Mouse (Mus musculus) urinary bladder, adult 18-20 months (tissue): Measurements from ENCODE around the gene Prr7.
"Not testable (repeated sequence)": the region's sequence is repeated elsewhere in the genome, so short reads cannot be mapped to it uniquely, and the experiment has no call there.

Experiments used
- DNase-seq, 2 experiments: peaks; one replicate each; pipeline ENCODE4 v3.0.0; 2022; ENCODE audit warnings: low spot score in 2 of 2, mixed read lengths in 2 of 2

The Prr7 gene

DNA sequence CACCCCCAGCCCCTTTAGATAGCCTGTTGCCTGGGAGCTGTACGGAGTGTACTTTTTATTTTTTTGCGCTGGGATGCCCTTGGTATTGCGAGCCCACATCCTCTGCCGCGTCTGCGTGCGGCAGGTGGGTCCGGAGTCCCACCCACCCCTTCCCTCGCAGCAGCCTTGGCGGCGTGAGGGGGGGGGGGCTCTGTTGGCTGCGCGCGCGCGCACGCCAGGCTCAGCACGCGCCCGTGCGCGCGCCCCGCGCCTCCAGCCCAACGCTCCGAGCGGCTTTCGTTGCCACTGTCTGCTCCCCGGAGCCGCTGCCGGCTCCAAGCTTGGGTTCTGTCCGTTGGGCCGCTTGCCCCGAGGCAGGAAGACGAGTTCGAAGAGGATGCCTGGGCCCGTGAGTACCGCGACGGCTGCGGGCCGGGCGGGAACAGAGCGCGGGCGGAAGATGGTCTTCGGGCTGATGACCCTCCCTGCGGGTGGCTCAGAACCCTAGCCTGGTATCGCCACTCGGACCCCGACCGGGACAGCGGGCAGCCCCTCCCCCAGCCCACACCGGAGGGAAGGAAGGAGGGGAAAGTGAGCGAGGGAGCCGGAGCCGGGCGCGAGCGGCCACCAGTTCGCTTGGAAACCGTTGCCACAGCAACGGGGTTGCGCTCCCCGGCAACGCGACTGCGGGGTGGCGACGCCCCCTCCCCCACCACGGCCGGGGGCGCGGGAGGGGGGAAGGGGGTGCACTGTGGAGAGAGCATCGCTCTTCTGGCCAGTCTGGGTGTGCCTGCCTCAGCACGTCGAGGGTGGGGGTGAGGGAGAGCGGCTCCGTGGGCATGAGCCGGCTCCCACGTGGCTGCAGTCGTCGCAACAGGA, at the start of gene Prr7:
TSS of gene Prr7 (plus strand) at position 241 of the 858 bp plus-strand sequence.
- no peak for DNase-seq

DNA sequence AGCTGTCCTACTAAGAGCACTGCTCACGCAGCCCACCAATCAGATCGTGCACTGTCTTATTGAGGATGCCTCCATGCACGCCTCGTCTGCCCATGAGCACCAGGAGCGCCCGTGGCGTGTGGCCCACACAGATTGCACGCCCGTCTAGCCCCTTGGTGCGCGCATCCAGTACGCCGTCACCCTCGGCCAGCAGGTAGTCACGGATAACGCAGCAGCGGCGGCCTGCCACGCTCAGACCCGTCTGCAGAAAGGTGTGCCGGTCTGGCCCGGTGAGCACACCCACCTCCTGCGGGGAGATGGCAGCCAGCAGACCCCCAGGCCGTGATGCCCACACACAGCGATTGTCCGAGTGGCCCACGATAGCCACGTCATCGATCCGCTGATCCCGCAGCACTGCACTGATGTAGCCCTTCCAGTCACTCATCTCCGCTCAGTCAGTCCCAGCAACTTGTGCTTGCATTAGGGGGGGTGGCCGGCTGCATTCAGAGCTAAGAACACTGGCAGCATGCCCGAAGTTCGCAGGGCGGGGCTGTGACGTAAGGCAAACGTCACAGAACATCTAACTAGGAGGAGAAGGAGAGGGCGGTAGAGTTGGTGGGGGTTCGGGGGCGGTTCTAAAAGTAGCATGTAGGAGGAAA, 49.2 kb upstream of the Prr7 start, which contains the start of gene Pfn3:
TSS of gene Pfn3 (minus strand) at position 490 of the 638 bp plus-strand sequence.
- DNase-seq = no peak

DNA sequence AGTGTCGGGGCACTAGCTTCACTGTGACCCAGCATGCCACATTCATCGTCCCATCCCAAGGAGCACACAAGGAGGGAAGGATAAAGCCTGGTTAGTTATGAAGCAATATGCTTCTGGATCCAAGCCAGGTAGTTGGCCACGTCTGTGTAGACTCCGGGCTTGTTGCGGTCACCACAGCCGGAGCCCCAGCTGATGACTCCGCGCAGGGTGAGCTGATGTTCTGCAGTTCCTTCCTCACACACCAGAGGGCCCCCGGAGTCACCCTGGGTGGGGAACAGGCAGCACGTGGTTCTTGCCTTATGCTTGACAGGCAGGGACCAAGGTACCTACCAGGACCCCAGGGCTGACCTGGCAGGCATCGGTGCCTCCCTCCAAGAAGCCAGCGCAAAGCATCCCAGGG, 46.1 kb upstream of the Prr7 start:
- DNase-seq = peak; percentile 81 to 90

DNA sequence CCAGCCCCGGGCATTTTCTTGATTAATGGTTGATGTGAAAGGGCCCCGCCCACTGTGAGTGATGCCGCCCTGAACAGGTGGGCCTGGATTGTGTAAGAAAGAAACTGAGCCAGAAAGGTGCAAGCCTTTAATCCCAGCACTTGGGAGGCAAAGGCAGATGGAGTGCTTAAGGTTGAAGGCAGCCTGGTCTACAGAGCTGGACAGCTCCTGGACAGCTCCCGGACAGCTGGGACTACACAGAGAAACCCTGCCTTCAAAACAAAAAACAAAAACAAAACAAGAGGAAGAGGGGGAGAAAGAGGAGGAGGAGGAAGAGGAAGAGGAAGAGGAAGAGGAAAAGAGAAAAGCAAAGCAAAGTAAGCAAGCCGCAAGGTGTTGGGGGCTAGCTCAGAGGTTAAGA, 44.9 kb upstream of the Prr7 start:
- DNase-seq = no peak

DNA sequence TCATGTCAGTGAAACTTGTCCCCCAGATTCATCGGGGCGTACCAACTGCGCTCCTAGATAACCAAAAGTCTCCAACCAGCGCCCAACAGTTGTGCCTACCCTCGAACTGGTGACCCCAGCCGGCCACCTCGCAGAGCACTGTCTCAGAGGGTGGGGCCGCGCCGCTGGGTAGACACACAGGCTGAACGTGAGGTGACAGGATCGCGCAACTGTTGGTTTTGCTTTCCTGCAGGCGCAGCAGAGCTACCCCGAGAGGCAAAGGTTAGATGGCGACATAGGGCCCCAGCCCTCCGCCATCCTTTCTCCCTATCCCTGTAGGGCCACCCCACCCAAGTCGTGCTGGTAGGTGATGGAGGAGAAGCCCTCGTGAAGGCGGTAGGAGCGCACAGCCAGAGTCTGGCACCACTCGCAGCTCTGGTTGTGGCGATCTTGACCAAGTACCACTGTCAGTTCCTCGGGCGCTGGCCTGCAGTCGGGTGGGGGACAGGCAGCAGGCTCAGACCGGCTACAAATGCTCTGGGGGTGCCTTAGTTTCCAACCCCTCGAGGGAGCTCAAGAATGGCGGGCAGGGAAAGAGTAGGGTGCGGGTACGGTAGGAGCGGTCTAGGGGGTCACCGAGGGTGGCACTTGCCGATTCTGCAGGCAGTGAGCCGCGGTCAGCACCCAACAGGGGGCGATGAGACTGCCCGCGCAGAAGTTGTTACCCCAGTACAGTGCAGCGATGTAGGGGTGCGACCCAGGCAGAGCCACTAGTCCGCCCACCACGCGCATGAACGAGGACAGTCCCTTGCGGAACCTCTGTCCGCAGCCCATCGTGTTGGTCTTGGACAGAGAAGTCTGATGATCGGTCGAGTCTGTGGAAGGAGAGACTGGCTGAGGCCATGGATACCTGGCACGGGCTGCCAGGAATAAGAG, 43.8 kb upstream of the Prr7 start:
- DNase-seq = no peak

DNA sequence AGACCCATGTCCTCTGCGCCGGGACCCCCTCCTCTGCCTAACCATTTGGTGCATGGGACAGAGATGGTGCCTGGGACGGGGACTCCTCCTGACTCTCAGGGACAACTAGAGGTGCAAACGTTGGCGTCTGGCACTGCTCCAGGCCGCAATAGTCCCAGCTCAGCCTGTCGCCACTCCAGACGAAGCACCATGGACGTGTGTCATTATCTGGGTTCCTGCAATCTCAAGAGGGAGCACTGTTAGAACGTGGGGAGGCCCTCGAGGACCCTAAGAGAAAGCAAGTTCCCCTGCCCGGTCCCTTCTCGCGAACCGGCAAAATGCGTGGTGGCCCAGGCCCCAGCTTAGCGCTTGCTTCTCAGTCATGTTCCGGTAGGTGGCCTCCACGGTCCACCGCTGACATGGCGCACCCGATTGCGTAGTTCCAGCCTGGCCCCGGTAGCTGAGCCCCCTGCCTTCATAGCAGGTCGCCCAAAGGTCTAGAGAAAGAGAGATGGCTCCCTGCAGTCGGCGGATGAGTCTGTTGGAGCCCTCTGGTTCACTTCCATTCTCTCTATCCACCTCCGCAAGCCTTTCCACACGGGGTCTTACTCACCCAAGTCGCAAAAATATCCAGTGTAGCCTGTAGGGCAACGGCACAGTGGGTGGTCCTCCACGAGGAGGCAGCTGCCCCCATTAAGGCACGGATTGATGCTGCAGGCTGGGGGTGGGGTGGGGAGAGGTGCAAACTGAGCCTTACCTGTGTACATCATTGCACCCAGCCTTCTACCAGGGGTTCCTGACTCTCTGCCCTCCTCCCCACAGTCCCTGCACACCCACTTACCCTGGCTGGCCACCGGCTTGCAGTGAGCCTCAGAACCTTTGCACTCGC, 42.9 kb upstream of the Prr7 start:
- DNase-seq = peak; percentile 43 to 60

DNA sequence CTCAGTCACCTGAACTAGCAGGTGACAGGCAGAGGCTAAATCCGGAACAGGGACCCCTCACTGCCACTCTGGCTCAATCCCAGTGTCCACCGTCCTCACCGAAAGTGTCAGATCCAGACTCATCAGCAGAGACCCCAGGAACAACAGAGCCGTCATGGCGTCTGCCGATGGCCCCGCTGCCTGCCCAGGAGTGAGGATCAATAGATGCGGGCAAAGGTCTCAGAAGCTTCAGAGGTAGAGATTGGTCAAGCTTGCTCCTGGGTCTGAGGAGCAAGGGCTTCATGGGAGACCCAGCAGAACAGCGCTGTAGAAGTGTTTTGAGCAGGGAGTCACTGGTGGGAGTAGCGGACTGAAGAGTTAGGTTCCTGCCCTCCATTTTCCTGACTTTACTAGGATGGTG, 37.5 kb upstream of the Prr7 start, which contains the start of gene F12:
TSS of gene F12 (minus strand) at position 181 of the 400 bp plus-strand sequence.
- no peak for DNase-seq

DNA sequence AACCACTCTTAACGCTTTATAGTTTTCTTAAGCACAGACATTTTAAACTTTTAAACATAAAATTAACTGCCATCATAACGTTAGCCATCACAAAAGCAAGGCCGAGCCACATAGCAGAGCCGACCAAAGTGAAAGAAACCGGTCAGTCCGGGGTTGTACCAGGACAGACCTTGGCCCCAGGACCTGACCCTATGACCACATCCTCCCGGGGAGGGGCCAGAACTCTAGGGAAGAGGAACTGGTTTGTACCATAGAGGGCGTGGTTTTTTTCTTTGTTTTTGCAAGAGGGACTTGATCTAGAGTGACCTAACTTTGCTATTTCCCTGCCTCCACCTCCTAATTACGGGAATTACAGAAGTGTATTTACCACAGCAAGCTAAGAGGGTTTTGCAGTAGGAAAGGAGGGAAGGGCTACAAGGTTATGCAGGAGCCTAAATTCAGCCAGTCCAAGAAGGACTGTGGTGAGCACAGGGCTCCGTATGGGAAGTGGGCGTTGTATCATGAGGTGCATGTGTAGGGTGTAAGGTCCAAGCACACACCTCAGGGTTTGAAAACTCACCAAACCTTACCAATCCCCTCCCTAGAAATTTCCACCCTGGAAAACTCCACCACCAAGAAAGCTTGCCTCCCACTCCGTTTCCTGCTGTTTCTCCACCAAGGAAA, 34.7 kb upstream of the Prr7 start:
- peak; percentile 30 to 73 for DNase-seq

DNA sequence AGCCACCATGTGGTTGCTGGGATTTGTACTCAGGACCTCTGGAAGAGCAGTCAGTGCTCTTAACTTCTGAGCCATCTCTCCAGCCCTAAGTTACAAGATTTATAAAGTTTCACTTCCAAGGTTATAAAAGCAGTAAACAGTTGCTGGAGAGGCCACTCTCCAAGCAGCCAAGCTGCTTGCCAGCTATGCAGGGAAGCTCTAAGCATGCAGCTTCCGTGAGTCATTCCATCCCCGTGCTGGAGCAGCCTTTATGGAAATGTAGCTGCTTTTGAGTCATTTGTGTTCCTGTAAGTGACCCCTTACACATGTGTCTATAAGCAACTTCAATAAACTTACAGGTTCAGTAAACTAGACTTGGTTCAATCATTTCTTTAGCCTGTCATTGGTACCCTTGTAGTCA, 33.5 kb upstream of the Prr7 start:
- DNase-seq = no peak

DNA sequence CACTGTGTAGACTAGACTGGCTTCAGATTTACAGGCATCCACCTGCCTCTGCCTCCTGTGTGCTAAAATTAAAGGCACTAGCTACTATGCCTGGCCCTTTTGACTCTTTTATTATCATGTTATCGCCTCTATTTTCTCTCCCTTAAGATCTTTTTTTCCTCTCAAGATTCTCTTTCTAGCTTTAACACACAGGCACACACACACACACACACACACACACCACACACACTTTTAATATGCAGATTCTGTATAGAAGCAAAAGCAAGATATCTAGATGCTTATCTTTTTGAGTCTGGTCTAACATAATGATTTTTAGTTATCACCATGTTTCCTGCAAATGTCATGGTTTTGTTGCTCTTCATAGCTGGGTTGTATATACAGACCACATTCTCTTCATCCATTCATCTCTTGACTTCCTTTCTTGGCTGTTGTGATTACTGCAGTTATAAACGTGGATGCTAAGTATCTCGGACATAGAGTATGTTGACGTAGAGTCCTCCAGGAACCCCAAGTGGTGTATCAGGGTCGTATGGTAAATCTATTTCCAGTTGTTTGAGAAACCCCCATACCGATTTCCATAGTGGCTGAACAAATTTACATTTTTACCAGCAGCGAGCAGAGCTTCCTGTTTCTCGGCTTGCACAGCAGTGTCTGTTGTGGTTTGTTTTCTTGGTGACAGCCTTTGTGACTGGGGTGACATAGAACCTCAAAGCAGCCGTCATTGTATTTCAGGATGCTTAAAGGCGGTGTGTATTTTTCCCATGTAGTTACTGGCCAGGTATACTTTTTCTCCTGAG, 32.0 kb upstream of the Prr7 start:
- DNase-seq = no peak

DNA sequence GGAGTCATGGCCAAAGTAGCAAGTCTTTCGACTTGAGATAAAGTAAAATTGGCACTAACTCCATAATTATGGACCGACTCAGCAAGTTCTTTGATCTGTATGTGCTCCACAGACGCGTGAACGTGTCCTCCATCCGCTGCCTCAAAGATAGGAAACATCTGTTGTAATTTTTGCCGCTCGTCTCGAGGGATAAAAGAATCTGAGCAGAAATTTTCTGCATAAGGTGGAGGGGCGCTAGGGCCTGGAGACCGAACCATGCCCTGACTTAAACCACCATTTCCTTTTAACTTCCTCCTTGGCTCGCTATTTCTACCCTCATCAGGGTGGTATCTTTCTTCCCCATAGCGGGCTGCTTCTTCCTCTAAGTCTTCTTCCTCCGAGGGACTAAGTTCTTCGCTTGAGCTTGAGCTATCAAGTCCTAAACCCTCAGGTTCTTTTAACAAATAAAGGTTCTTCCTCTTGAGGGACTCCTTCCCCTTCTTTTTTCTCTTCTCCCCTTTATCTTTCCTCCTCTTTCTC, 26.9 kb upstream of the Prr7 start:
- not testable (repeated sequence) for DNase-seq

DNA sequence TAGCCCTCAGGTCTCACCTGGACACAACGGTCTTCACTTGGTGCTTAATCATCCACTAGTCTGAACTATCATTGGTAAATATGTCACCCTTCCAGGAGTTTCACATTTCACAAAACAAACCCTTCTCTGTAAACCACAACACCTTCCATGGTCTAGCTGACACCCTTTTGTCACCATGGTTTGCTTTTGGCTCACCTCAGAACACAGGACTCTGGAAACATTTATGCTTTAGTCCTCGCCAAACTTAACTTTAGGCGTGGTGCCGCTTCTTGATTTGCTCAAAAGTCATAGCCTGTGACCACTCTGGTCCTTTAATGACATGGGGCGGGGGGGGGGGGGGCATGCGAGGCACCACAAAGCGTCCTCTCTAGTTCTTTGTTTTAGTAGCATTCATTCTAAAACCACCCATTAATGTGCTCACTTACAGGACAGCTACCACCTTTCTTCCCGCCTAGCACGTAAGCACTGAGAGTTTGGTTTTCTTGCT, 20.2 kb upstream of the Prr7 start:
- no peak for DNase-seq

DNA sequence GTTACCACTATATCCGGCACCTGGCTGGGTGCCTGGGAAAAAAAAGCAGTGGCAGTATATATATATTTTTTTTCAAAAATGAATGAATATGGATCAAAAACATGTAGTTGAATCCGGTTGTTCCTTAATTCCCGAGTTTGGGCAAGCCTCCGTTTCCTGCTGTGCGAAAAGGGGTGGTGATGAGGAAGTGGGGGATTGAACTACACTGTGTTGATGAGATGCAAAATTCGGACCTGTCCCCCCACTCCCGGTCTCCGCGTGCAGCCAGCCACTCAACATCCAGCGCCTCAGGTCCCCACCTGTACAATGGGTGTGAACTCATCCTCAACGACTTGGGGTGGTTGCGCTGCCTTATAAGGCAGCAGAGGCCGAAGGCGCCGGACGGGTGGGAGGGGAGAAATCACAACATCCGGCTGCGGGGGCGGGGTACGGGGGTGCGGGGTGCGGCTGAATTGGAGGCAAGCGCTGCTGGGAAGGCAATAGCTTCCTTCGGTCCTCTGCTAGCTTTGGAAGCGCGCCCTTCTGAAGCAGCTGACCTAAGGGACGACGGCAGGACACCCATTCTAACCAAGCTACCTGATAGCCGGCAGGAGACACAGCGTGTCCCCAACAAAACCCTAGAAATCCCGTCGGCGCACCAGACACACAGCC, 19.7 kb upstream of the Prr7 start:
- no peak for DNase-seq

DNA sequence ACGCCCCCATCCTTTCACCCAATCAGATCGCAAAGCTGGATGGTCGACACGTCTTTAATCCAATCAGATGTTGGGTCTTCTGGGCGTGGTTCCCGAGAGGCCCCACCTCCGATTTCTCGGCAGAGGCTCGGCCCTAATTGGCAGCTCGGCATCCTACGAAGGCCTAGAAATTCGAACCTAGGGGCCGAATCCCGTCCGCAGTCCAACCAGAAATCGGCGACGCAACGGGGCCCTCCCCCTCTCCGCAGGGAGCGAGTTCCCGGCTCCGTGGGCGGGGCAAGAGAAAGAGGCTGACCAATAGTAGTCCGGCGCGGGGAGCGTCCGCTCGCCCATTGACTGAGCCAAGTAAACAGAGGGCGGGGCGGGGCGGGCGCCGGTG, 19.1 kb upstream of the Prr7 start, which contains the start of gene Grk6:
TSS of gene Grk6 (plus strand) at position 136 of the 379 bp plus-strand sequence.
- DNase-seq = peak; percentile 99 to 100

DNA sequence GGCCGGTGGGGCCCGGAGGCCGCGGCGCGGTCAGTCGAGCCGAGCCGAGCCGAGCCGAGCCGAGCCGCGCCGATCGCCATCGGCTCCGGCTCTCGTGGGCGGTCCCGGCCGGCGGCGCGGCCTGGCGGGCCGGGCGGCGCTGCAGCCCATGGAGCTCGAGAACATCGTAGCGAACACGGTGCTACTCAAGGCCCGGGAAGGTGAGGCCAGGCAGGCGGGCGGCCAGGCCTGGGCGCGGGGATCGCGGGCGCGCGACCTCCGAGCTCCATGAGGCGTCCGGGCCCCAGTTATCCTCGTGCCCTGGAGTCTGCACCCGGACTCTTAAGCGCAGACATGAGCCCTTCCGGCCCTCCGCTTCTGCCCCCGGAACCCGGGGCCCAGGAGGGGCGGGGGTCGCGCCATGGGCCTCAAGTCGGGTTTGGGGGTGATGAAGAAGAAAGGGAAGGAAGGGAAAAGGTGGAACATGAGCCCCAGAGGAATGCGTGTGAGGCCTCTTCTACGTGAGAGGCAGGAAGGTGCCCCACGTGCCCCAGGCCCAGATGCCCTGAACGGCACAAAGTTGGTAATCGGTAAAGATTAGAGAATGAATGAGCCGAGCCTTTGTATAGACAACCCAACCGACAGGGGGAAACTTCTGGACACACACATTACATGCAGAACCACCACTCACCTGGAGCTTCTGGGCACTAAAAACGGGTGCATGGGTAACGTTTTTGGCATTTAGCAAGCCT, 18.5 kb upstream of the Prr7 start:
- no peak for DNase-seq

DNA sequence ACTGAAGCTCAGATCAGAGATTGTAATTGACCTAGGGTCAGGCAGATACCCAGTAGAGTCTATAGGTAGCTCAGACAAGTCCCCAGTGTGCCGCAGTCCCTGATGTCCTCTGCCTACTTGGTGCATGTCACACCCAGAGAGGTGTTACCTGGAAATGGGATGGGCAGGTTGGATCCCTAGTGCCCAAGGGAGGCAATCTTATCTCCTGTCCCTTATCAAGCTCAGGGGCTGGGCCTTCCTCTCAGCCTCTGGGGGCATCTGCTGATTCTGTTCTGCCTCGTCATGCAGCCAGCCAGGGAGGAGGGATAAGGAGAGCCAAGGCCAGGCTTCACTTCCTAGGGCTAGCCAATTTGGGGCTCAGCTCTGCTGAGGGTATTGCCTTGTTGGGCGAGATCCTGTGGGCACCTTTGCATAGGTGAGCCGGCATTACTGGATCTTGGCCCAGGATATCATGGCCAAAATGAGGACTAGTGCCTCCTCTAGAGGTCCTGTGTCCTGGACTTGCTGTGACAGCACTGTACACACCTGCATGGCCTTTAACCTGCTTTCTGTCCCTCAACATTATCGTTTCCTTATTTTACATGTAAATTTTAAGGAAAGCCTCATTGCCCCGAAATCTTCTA, 17.5 kb upstream of the Prr7 start:
- no peak for DNase-seq

DNA sequence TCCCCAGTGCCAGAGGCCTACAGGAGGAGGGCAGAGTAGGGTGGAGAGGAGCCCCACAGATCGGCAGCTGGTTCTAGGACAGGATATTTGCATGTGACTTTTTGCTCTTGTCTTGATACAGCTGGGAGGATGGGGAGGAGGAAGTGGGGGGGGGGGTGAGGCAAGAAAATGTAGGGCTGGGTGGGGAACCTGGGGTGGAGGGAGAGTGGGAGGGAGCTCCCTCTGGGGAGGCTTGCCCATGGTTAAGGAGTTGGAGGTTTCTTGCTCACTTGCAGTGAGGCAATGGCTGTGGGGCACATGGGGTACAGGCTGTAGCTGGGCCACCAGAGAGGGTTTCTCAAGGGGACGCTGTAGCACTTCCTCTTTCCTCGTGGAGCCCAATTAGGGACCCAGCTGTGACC, 16.5 kb upstream of the Prr7 start:
- no peak for DNase-seq

DNA sequence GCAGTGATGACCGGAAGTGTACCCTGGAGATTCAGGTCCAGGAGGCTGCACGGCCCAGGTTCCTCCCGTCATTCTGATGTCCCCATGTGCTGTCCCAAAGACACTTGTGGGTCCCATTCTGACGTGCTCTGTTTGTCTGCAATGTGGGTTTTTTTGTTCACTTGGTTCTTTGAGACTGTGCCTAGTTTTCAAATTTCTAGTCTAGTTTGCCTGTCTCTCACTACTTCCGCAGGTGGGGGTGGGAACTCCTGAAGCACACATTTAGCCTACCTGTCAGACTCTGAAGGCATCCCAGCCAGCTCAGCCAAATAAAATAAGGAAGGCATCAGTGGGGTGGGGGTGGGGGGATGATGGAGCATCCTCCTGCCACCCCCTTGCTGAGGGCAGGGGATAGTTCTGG, 15.9 kb upstream of the Prr7 start:
- DNase-seq = no peak
